Mouse (Mus musculus) lung, postnatal 14 days (tissue): ENCODE measurements around the gene Gatad2a.
"Not testable (repeated sequence)": the region's sequence is repeated elsewhere in the genome, so short reads cannot be mapped to it uniquely, and the experiment has no call there.

Experiments used
- DNase-seq: peaks from one replicate; pipeline ENCODE4 v3.0.0; 2021

Gene Gatad2a

GRCm38 (mm10) chr8:69988936-69989335 lies 7.2 kb downstream of the Gatad2a start:
- not testable (repeated sequence) for DNase-seq

DNA sequence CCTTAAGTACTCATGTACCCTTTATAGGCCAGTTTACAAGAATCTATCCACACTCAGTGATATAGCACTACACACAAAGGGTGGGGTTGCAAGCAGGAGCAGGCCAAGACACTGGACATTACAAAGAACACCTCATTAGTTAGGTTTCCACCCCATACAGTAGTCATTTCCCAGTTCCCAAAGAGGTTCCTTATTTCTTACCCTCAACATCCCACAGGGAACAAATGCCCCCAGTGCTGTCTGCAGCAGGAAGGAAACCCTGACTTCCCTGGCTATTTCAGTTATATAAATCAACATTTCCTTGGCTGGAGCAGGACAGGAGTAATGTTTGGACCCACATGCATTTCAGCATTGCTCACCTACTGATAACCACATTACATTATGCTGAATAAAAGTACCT lies 8.4 kb downstream of the Gatad2a start:
- no peak for DNase-seq

GRCm38 (mm10) chr8:69984876-69985553 lies 11.2 kb downstream of the Gatad2a start:
- DNase-seq, result no peak

DNA sequence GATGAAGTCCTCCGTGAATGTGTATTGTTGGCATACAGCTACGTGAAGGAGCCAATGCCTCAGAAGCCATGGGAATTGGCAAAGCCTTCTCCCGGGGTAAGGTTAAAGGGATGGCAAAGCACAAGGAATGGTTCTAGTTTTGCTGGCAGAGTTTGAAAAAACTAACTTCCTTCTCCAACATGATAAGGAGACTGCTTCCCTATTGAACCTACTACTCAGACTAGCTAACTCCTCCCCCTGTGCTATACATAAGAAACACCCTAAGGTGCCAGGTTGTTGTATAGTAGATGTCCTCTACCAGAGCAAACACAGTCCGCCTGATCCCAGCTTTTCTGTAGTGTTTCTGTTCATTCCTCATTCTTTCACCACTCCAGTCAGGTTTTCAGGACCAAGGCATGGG lies 17.7 kb downstream of the Gatad2a start:
- DNase-seq, result no peak

DNA sequence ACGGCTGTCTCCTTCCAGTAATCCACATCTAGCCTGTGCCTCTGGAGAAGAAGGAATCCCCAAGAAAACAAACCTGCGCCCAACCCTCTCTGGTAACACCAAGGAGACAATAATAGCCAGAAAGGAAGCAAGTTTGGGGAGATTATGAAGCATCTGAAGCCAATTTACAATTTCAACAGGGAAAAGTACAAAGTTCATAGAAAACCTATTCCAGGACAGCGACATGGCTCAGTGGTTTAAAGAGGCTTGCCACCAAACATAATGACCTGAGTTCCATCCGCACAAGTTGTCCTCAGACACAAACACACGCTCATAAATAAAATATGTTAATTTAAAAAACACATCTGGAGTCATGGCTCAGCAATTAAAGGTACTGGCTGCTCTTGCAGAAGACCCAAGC lies 21.4 kb downstream of the Gatad2a start:
- no peak for DNase-seq

- peak; percentile 98 for DNase-seq
Measured at GRCm38 (mm10) chr8:69974194-69974614, 22.0 kb downstream of the Gatad2a start.

- DNase-seq, result peak; percentile 44
Measured at GRCm38 (mm10) chr8:69973442-69974161, 22.6 kb downstream of the Gatad2a start.

- DNase-seq, result no peak
Measured at GRCm38 (mm10) chr8:69973063-69973441, 23.1 kb downstream of the Gatad2a start.

DNA sequence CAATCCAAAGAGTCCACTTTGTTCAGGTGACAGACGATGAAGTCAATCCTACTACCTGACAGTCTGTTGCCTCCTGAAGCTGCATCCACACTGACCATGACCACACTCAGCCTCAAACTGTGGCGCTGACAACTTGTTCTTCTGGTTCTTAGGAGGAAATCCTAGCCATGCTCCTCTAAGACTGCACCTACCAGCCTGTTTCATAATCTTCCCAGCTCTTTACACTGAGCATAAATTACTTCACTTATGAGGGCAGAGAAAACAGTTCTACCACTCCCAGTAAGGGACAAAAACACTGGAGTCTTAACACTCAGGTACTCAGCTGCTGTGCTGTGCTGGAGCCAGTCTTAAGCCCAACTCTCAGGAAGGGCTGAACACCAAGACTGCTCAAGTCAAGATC lies 25.3 kb downstream of the Gatad2a start:
- no peak for DNase-seq

GRCm38 (mm10) chr8:69967291-69967933 lies 28.8 kb downstream of the Gatad2a start:
- DNase-seq, result no peak

GRCm38 (mm10) chr8:69959241-69959640 lies 36.9 kb downstream of the Gatad2a start:
- no peak for DNase-seq

DNA sequence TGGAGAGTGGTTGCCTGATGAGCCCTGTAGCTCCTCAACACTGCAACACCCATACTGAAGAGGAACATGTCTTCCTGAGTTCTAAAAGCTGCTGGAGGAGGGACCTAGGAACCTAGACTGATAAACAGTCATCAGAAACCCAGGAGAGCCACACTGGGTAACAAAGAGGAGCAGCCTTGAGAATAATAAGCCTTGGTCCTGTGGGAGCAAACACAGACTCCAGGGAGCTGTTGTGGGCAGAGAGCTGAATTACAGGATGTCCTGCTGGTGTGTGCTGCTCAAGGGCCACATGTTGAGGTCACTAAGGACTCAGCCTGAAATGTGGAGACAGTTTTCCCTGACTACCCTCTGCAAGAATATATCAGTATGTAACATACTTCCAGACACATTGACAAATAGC lies 38.3 kb downstream of the Gatad2a start:
- DNase-seq, result no peak

GRCm38 (mm10) chr8:69957419-69957818 lies 38.8 kb downstream of the Gatad2a start:
- DNase-seq, result no peak

DNA sequence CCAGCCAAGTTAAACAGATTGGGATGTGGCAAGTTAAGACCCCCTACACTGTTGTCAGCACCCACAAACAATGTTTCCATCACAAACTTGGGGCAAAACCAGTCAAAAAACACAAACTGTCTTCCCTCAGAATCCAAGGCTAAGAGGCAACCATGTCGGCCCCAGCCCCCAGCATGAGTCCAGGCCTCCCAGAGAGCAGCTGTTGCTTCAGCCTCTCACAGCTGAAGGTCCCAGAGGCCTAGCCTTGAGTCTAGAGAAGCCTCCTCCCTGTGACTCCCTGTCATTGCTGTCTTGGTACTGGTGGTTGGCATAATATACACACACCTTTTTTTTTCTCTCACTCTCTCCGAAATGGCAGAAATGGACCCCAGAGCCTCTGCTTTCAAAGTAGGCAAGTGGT lies 39.5 kb downstream of the Gatad2a start:
- DNase-seq, result no peak

DNA sequence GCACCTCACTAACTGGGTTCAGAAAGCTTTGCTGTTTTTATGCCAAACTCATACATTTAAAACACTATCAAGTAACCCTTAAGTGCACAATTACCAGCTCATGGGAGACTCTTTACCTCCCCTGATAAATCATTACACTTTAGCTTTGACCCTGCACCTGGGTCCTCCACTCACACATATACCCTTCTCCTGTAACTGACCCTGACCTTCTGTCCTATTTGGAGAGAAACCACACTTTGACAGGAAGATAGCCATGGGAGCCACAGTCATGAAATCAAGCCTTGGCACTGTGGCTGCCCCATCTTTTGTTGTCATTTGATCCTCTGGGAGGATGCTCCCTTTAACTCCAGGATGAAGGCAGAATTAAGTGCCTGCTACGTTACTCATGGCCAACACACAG lies 41.5 kb downstream of the Gatad2a start:
- no peak for DNase-seq

GRCm38 (mm10) chr8:69954213-69954612 lies 42.0 kb downstream of the Gatad2a start:
- no peak for DNase-seq

GRCm38 (mm10) chr8:69950300-69950699 lies 45.9 kb downstream of the Gatad2a start:
- no peak for DNase-seq

GRCm38 (mm10) chr8:69942495-69942894 lies 53.7 kb downstream of the Gatad2a start:
- DNase-seq, result not testable (repeated sequence)

GRCm38 (mm10) chr8:69940386-69940785 lies 55.8 kb downstream of the Gatad2a start:
- no peak for DNase-seq

DNA sequence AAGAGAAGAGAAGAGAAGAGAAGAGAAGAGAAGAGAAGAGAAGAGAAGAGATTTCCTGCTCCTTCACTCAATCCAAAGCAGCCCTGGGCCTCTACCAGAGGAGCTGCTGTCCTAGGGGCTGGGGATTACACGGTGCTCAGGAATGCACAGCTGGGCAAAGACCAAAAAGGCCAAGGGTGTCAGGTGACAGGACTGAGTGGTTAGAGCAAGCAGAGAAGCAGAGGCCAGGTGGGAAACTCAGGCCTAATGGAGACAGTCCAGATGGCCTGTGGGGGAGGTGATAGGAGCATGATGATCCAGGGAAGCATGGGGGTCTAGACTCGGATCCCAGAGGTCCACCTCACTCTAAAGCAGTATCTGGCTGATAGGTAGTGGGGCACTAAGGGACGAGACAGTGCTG lies 56.6 kb downstream of the Gatad2a start:
- no peak for DNase-seq

DNA sequence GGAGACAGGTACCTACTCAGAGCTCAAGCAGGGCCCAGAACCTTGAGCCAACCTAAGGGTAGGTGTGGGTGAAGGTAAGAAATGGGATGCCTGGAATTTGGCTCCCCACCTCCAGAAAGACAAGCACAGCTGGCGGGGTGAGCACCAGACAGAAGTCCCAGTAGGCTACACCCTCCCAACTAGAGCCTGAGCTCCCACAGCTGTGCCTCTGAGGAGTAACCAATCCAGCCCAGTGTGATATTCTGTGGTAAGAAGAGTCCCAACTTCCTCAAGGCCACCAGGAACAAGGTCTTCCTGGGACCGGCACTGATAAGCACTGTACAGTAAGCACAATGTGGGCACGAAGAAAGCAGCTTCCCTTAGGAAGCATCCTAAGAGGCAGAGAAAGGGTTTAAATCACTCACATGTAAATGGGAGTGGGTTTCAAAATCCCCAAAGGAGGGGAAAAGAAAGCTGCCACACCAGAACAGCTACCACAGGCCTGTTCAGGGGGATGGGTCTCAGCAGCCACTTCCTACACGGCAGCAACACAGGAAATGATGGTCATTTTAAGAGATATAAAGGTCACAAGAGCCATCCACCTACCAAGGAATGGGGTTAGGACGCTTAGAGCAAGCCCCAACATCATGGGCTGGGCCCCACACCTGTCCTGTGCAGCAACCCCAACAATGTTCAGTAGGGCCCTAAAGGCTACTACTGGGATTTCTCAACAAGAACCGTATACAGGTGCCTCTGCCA lies 57.8 kb downstream of the Gatad2a start:
- no peak for DNase-seq

DNA sequence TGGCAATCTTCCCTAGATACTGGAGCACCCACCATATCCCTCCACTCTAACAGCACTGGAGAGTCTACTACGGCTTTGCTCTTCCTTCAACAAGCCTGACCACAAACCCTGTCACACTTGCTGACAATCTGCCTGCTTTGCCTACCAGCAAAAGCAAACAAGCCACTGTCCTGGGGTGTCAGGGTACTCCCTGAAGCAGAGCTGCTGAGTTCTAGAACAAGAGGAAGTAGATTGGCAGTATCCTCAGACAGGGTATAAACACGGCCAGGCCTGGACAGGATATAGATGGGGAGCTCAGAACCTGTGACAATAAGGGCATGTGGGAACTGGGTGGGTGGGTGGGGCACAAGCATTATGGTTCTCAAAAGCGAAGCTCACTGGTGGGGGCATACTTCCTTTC lies 58.7 kb downstream of the Gatad2a start:
- DNase-seq, result no peak

DNA sequence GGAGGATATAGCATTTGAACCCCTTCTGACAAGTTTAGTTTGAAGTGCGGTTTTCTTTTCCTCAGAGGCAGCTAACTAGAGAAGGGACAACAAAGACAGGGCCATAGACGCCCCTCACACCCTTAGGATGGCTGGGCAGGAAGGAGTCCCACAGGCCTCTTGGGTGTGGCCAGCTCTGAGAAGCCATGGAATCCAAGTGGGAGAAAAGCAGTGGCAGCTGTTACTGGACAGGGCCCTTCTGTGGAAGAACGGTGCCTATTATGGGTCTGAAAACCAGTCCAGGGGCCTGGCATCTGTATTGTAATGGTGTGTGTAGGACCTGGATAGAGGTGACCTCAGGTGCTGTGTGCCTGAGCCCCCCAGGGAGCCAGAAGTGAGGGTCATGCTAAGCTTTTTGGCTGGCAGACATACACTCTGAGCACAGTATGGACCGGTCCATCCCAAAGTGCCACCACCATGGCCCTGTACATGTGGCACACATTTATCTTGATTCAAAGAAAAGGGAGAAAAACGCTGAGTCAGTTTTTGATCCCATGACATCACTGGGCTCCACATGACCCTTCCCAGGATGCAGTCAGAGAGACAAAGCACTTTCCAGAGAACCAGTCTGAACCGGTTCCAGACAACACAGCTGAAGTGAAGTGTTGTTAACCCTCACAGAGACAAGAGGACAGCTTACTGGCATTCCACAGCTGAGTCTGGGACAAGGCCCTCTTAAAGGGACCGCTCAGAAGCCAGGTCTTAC lies 60.0 kb downstream of the Gatad2a start:
- peak; percentile 67 for DNase-seq
